Mouse (Mus musculus) small intestine, adult 2 months (tissue): ENCODE measurements around the gene D930048N14Rik.

Experiments
- CTCF ChIP-seq: fragments of 200-500 bp; IDR thresholded peaks from 2 replicates; pipeline ENCODE4 v1.5.1; 2012; ENCODE audit warnings: low read depth, mild to moderate bottlenecking, control low read depth, inconsistent platforms, low read length, moderate library complexity, mixed read lengths; ENCODE audit not compliant: insufficient replicate concordance, insufficient read length; ENCODE audit errors: extremely low read depth
- POLR2A ChIP-seq: fragments of 200-500 bp; IDR thresholded peaks from 2 replicates; pipeline ENCODE4 v1.6.1; 2012; ENCODE audit warnings: low read depth, mild to moderate bottlenecking, control low read depth, inconsistent platforms, low read length, moderate library complexity

DNA sequence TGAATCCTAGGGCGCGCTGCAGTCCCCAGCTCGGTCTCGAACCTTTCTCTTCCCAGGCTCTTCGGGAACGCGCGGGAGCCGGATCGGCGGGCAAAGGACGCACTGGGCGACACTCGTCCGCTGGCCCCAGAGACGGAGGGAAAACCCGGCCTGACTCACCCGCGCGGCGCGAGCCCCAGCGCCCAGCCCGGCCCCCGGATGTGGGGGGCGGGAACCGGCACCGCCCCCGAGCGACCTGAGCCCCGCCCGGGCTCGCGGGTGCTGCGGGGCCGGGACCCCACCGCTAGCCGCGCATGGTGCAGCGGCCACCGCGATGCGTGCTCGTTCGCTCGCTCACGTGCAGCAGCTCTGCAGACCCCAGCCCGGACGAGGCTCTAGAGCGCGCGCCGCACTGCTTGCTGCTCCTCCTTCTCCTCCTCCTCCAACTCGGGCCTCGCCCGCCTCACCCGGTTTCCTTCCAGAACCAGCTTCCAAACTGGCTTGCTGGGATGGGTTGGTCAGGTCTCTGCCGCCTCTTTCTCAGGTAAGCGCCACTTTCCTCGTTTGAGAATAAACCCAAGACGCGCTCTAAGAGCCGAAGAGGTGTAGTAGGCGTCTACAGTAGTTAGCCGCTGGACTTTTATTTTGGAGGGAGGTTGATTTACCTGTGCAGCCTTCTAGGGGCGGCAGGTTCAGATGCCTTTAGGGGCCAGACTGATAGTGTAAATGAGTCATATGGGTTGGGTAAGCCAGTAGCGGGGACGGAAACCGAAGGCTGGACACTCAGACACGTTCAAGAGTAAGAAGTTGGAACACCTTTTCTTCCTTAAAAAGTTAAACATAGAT lies at the start of gene D930048N14Rik, which contains the start of gene N4bp3:
- TF ChIP-seq CTCF (no peak), POLR2A (no peak; the same call in 1 of the 2 replicates)
